Mouse (Mus musculus) liver, embryonic 11.5 days (tissue): Measurements from ENCODE around the gene Uxs1. TPM values are rescaled to one million over a fixed set of nuclear protein-coding genes. Genes with fewer than 3 reads are reported as not detected.

Experiments
- polyA plus RNA-seq: library from polyadenylated mRNA; unstranded; fragments of >200 nt; fragmentation: Nextera tagmentation; extraction: Ambion mirVana; gene quantifications from 2 replicates; pipeline ENCODE4 v1.2.1, GENCODE M21; 2014

The Uxs1 gene
- polyA plus RNA-seq, 1 experiment from 2014 or later = 15.3 TPM

Other genes with a start within 250 kb of the Uxs1 start
- gene 1500015O10Rik, start 97.2 kb downstream of the Uxs1 start, polyA plus RNA-seq = 0.25 TPM in 1 of 2 replicates, not detected in the other
- 59.9 and 68.8 TPM in 2 replicates for gene Tpp2, start 105.8 kb upstream of the Uxs1 start, polyA plus RNA-seq
- 0.04 and 0.68 TPM in 2 replicates for gene Mettl21c, start 192.2 kb upstream of the Uxs1 start, polyA plus RNA-seq
- 0.09 and 0.21 TPM in 2 replicates for gene Gm8251, start 234.1 kb upstream of the Uxs1 start, polyA plus RNA-seq